Mouse (Mus musculus): Measurements from ENCODE around the gene Ddx27.
A peak's percentile ranks its signal among the peaks of the same experiment; 100 is the strongest.

The Ddx27 gene

GRCm38 (mm10) chr2:167063906-167064496 lies 49.0 kb downstream of the Ddx27 start:
- no peak for DNase-seq

DNA sequence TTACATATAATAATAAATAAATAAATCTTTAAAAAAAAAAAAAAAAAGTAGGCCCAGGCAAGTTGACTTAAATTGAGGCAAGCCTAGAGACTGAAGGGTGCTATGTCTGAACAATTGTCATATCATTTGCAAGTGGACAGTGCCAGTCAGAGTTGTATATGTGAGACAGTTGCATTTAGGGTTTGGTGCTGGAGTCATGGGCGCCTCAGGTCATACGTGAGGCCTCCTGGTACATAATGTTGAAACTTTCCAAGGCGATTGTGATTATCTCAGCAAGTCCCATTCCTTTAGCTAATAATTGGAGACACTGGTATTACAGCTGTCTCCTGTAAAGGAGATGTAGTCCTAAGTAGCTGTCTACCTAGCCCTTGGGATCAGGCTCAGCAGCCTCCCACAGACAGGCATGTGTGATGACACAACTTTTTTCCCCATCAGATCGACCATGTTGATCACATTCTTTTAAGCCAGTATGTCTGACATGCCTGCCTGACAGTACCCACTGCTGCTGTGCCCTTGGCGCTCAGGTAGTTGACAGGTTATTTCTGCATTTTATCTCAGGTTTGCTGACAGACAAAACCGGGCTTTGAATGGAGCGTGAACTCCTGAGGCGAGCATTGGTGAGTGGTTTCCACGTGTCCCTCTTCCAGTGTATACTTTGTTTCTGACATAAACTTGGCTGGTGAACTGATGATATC lies 49.8 kb downstream of the Ddx27 start:
- DNase-seq: no peak

- no peak for DNase-seq
Observed at GRCm38 (mm10) chr2:167066031-167066430, 51.0 kb downstream of the Ddx27 start.

GRCm38 (mm10) chr2:167066528-167067516 lies 51.8 kb downstream of the Ddx27 start:
- DNase-seq: peak; percentile 20

- no peak for DNase-seq
Observed at GRCm38 (mm10) chr2:167067575-167067974, 52.6 kb downstream of the Ddx27 start.

GRCm38 (mm10) chr2:167070341-167070740 lies 55.3 kb downstream of the Ddx27 start:
- peak; percentile 86 for DNase-seq

DNA sequence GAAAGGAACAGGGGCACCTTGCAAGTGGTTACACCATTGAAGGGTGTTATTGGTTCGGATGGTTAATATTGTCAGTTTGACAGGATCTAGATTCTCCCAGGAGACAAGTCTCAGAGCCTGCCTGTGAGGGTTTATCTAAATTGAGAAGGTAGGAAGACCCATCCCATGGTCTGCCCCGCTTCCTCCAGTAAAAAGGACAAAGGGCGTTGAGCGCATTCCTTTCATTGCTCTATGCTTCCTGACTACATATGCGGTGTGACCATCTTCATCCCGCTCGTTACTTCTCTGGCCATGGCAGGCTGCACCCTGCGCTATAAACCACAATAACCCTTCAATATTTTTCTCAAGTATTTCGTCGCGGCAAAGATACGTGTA lies 56.3 kb downstream of the Ddx27 start:
- DNase-seq: no peak

- DNase-seq: peak; percentile 94
Observed at GRCm38 (mm10) chr2:167071641-167072601, 56.9 kb downstream of the Ddx27 start.

DNA sequence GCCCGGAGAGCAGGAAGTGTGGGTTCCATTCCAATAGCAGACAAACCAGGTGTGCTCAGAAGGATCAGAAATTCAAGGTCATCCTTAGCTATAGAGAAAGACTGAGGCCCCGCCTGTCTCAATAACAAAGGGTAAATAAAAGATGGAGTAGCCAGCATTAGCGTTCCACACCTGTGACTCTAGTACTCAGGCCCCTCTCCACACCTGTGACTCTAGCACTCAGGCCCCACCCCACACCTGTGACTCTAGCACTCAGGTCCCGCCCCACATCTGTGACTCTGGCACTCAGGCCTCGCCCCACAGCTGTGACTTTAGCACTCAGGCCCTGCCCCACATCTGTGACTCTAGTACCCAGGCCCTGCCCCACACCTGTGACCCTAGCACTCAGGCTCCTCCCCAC lies 59.6 kb downstream of the Ddx27 start:
- DNase-seq: no peak

DNA sequence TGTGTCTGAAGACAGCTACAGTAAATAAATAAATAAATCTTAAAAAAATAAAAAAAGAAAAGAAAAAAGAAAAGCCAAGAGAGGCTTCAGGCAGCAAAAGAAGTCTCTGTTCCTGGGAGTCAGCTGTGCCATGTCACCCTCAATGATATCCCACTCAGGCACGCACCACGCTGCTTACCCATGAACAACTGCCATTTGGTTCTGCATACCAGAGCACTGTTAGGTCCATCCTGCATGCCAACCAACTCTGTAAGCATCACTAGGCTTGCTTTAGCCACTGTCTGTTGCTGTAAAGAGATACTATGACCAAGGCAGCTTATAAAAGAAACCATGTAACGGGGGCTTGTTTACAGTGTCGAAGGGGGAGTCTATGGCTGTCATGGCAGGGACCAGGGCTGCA lies 61.4 kb downstream of the Ddx27 start:
- DNase-seq: no peak

DNA sequence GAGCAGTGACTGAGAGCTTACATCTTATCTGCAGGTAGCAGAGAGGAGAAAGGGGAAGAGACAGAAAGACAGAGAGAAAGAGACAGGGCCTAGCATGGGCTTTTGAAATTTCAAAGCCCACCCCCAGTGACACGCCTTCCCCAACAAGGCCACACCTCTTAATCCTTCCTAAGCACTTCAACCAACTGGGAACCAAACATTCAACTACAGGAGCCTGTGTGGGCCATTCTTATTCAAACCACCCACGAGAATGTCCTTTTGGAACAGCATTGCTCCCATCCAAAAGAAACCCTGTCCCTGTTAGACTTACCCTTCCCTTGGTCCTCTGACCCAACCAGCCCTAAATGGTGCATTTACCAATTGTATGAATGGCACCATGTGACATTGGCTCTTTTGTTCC lies 61.8 kb downstream of the Ddx27 start:
- no peak for DNase-seq

DNA sequence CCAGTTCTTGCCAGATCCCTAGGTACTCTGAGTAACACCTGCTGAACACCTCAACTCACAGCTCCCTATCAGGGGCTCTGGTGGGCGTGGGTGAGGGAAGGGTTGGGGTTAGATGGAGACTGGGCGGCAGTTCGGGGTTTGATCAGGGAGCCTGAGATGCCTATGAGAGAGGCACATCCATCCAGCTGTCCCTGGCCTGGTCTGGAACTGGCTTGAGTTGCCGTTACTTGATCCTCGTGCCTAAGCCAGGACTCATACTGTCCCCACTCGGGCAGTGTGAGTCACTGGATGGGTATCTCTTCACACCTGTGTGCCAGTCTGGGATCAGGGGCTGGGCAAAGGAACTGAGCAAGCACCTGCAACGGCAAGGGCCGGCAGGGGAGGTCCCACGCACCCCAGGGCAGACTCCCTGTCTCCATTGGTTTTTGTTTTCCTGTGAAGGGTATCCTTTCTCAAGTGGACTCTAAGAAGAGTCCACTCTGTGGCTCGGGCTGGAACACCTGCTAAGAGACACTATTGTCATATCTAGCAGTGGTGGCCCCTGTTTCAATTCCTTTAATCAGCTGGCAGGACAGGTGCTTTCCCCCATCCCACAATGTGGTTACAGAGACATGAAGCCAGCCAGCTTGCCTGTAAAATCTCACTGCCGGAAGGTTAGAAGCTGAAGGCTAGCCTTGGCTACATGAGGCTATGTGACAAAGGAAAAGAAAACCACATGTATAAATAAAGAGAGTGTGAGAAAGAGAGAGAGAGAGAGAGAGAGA lies 62.4 kb downstream of the Ddx27 start:
- DNase-seq: no peak

DNA sequence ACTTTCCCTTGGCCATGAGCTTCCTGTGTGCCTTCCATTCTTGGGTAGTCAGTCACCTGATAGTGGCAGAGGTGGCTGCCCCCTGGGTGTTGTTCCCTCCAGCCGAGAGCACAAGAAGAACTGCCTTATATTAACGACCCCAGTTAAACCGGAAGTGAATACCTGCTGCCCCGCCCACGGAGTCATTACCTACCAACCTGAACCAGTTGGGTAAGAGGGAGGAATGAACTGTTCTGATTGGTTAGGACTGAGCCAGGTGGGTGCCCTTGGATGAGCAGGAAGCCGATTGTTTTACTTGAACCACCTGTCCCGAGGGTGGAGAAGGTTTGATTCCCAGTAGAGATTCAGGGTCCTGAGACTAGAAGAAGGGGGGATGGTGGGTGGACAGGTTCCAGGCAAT lies 63.5 kb downstream of the Ddx27 start:
- no peak for DNase-seq

DNA sequence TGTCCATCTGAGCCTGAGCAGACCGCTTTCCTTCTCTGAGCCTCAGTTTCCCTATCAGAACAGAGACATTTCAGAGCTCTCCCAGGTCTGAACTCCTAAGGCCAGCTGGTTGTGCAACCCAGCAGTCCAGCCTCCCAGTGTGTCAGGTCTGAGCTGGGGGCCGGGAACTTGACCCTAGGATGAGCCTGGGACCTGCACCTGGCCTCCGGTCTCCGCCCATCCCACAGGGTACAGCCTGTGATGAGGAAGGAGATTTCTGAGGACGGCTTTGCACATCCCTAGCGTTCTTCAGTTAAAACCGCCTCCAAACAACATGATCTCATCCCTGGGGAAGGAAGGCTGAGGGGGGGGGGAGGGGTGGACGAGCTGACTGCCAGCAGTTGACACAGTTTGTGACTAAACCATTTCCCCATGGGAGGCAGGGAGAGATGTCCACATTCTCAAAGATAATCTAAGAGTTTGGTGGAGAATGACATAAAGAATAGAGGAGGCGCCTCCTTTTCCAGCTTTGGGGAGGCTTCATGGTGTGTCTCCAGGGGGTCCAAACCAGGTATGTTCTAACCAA lies 64.0 kb downstream of the Ddx27 start:
- DNase-seq: no peak

- DNase-seq: peak; percentile 96
Observed at GRCm38 (mm10) chr2:167079535-167080257, 64.7 kb downstream of the Ddx27 start.

- no peak for DNase-seq
Observed at GRCm38 (mm10) chr2:167080387-167080786, 65.4 kb downstream of the Ddx27 start.

- DNase-seq: no peak
Observed at GRCm38 (mm10) chr2:167081135-167081534, 66.1 kb downstream of the Ddx27 start.

DNA sequence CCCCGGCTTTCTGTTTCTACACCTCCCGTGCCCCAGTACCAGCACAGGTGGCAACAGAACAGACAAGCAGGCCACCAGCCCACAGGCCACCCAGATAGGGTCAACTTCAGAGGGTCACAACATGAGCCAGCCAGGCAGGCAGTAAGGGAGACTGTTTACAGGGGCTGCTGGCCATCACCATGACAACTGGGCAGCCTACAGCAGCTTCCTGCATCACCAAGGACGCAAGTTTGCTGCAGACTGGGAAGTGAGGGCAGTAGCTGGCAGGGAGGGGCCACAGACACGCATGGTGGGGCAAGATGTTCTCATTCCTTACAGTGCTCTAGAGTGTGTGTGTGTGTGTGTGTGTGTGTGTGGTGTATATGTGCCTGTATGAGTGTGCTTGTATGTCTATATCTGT lies 66.6 kb downstream of the Ddx27 start:
- DNase-seq: no peak
